Mouse (Mus musculus): ENCODE data around the gene Tex38. TPM values are rescaled to one million over a fixed set of nuclear protein-coding genes. Genes with fewer than 3 reads are reported as not detected.
A peak's percentile ranks its signal among the peaks of the same experiment; 100 is the strongest.

The Tex38 gene
- polyA plus RNA-seq (2012; rRNA removed), result 0.19 and 0.20 TPM in 2 replicates

DNA sequence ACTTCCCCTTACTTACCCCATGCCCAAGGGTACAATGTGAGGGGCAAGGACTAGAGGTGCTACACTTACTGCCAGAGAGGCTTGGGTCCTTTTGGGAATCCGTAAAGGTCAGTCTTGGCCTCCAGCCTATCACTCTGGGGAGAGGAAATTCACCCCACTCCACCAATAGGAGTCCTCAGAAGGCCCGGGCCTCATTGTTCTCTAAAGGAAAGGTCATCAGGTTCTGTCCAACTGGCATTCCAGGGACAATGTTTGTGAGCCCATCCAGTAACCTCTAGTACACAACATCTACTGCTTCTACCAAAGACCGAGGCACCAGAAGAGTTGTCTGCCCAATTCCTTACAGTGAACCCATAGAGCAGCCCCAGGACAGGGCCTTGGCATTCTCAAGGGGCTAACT is at the start of gene Tex38:
Gene Tex38 (minus strand): TSS at position 101 of the 400 bp plus-strand sequence.
- no peak for DNase-seq (ENCODE audit: extremely low spot score in 1 of 2, low spot score in 1 of 2)

GRCm38 (mm10) chr4:115830491-115830890 is 49.7 kb upstream of the Tex38 start:
- no peak for DNase-seq (ENCODE audit: extremely low spot score in 1 of 2, low spot score in 1 of 2)

DNA sequence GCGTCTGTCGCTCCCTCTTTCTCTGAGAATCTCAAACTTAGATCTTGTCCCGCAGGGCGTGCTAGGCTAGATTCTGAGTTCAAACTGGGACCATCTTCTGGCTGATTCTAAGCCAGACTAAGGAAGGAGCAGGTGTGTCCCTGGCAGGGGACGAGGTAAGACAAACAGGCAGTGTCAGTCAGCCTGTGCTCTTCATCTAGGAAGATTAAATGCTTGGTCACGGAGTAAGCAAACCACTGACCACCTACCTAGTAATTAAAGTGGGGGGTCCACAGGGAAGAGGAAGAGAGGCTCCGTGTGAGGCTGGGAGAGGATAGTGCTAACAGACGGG is 47.7 kb upstream of the Tex38 start:
- DNase-seq (ENCODE audit: extremely low spot score in 1 of 2, low spot score in 1 of 2), result no peak

- peak in 1 of 2 experiments; percentile 63 for DNase-seq (ENCODE audit: extremely low spot score in 1 of 2, low spot score in 1 of 2)
These were observed 47.2 kb upstream of the Tex38 start, which contains the start of gene Mob3c for GRCm38 (mm10) chr4:115827888-115828571. TSS of gene Mob3c (plus strand) at chr4:115828092.

- no peak for DNase-seq (ENCODE audit: extremely low spot score in 1 of 2, low spot score in 1 of 2)
These were observed 46.7 kb upstream of the Tex38 start for GRCm38 (mm10) chr4:115827535-115827887.

DNA sequence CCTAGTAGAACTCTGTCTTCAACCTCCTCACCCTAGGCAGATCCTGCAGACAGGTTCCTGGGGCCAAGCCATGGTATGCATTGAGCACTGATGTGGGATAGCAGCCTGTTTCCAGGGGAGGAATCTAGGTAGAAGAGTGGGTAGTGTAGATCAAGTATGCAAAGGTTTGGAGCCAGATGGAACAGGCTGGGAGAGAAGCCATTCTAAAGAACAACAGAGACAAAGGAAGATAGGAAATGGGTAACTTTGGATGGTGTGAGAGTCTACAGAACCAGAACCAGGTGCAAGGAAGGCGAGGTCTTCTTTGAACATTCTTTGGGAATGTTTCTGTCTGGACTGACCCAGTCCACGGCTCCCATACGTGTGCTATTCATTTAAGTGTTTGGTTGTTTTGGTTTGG is 46.2 kb upstream of the Tex38 start:
- no peak for DNase-seq (ENCODE audit: extremely low spot score in 1 of 2, low spot score in 1 of 2)

GRCm38 (mm10) chr4:115825271-115825670 is 44.5 kb upstream of the Tex38 start:
- DNase-seq (ENCODE audit: extremely low spot score in 1 of 2, low spot score in 1 of 2), result no peak

GRCm38 (mm10) chr4:115824178-115824577 is 43.4 kb upstream of the Tex38 start:
- DNase-seq (ENCODE audit: extremely low spot score in 1 of 2, low spot score in 1 of 2), result no peak

GRCm38 (mm10) chr4:115821928-115822327 is 41.1 kb upstream of the Tex38 start:
- no peak for DNase-seq (ENCODE audit: extremely low spot score in 1 of 2, low spot score in 1 of 2)

GRCm38 (mm10) chr4:115821431-115821830 is 40.6 kb upstream of the Tex38 start:
- DNase-seq (ENCODE audit: extremely low spot score in 1 of 2, low spot score in 1 of 2), result no peak

- DNase-seq (ENCODE audit: extremely low spot score in 1 of 2, low spot score in 1 of 2), result no peak
These were observed 40.1 kb upstream of the Tex38 start for GRCm38 (mm10) chr4:115820944-115821343.

DNA sequence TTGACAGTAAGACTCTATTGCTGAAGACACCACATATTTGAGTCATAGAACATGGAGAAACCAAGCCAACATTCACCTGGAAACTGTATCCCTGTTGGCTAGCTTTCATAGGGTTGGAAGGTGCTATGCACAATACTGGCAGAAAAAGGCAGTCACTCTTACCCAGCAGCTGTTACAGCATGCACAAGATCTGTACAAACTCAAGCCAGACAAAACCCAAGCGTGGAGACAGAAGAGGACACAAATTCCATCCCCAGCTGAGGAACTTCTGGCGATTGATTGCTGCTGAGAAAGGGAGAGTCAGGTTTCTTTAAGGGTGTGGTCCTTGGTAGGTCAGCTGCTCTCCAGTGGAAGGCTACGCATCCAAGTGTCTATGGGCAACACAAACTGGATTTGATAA is 39.4 kb upstream of the Tex38 start:
- DNase-seq (ENCODE audit: extremely low spot score in 1 of 2, low spot score in 1 of 2), result no peak

- no peak for DNase-seq (ENCODE audit: extremely low spot score in 1 of 2, low spot score in 1 of 2)
These were observed 34.8 kb upstream of the Tex38 start for GRCm38 (mm10) chr4:115815606-115816005.

- no peak for DNase-seq (ENCODE audit: extremely low spot score in 1 of 2, low spot score in 1 of 2)
These were observed 31.5 kb upstream of the Tex38 start for GRCm38 (mm10) chr4:115812326-115812725.

GRCm38 (mm10) chr4:115799981-115800380 is 19.2 kb upstream of the Tex38 start:
- no peak for DNase-seq (ENCODE audit: extremely low spot score in 1 of 2, low spot score in 1 of 2)

DNA sequence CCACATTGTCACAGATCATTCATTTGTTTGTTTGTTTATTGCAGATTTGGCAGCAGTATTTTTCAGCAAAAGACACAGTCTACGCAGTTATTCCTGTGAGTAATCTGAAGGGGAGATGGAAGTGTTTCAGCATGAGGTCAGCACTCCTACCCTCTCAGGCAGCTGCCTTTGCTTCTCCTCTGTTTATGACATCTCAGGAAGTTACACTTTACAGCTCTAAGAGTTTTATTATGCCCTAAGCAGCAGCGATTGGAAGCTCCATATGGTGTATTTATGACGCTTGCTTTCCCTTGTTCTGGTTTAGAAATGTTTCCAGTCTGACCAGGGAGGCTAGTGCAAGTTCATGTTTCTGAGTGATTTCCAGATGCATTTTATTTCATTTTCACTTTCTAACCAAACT is 14.5 kb upstream of the Tex38 start:
- DNase-seq (ENCODE audit: extremely low spot score in 1 of 2, low spot score in 1 of 2), result no peak

DNA sequence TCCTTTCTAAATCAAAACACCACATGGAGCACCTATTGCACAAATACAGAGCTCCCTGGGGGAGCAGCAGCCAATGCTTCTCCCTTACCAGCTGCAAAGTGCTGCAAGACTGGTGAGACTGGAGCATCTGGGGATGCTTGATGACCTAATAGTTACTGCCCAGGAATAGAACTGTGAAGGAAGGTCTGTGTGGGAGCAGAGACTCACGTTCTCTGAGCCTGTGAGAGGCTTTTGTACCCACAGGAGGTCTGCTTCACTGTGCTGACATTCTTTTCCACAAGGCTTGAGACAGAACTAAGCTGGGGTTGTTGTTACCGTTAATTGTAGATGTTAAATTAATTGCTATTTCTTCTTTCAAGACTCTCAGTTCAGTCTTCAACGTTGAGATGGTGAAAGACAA is 10.0 kb upstream of the Tex38 start:
- peak; percentile 30 to 43 for DNase-seq (ENCODE audit: extremely low spot score in 1 of 2, low spot score in 1 of 2)

DNA sequence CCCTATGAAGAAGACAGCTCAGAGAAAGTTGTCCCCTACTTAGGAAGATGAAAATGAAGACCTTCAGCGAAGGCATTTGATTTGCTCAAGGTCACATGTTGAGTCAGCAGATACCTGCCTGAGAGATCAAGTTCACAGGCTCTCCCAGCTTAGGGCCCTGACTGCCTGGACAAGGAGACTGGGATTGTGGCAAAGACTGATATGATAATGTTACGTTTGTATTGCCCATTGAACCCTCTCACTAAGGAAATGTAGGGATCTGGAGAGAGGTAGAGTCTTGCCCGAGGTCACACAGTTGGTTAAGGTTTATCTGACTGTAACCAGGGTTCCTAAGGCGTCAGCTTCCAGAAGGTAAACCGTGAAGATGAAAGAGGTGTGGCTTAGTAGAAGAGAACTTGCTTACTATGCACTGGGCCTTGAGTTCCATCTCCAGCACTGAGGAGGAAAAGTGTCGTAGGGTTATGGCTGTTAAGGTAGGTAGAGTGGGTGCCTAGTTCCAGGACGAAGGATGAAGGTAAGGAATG is 4.8 kb upstream of the Tex38 start:
- DNase-seq (ENCODE audit: extremely low spot score in 1 of 2, low spot score in 1 of 2), result no peak

- peak; percentile 25 to 86 for DNase-seq (ENCODE audit: extremely low spot score in 1 of 2, low spot score in 1 of 2)
These were observed 4.1 kb upstream of the Tex38 start, which contains the start of gene Atpaf1 for GRCm38 (mm10) chr4:115784769-115785510. TSS of gene Atpaf1 (plus strand) at chr4:115784812.

GRCm38 (mm10) chr4:115782026-115782805 is 1.4 kb upstream of the Tex38 start:
- no peak for DNase-seq (ENCODE audit: extremely low spot score in 1 of 2, low spot score in 1 of 2)

GRCm38 (mm10) chr4:115780269-115780668 is 549 bp downstream of the Tex38 start:
- peak in 1 of 2 experiments; percentile 48 for DNase-seq (ENCODE audit: extremely low spot score in 1 of 2, low spot score in 1 of 2)

Measured in frontal cortex, adult 2 months (tissue).